Mouse (Mus musculus): Measurements from ENCODE around the gene Hbb-y. TPM values are rescaled to one million over a fixed set of nuclear protein-coding genes. Genes with fewer than 3 reads are reported as not detected.

The Hbb-y gene
- polyA plus RNA-seq (2015; fragmentation: Nextera tagmentation; extraction: Ambion mirVana) = 0.77 TPM in 1 of 2 replicates, not detected in the other

DNA sequence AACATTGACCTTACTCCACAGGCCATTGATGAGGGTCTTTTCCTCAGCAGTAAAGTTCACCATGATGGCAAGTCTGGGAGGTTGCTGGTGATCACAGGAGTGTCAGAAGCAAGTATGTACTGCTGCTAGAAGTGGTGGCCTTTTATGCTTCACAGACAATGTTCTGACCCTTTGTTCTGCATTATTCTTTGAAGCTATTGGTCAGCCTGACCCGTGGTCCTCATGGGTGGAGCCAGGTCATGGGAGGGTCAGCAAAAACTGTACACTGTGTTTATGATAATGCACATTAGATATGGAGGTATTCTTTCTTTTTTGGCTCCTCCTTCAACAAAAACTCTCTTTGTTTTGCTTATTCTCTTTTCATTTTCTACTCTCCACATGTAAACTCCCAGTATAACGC is at the start of gene Hbb-y:
Gene Hbb-y, minus strand, starts transcription at position 127 of the 400 bp plus-strand sequence.

GRCm38 (mm10) chr7:103894385-103894784 is 41.4 kb upstream of the Hbb-y start, which contains the start of gene Olfr64:
TSS of gene Olfr64 (minus strand) at chr7:103894485.

DNA sequence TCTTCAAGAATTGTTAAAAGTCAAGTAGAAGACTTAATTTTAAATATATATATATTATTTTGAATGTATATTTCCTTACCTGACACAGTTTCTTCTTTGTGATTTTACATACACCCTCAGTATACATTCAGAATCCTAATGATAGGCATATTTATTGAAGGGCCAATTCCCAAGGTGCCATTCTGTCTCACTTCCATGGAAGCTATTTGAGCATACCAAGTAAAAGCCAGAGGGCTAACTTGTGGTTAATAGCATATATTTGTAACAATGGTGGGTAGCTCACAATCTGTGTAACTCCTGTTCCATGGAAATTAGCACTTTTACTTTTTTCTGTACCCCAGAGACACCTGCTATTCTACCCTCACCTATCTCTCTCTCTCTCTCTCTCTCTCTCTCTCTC is 33.1 kb upstream of the Hbb-y start, which contains the start of gene Olfr66:
Gene Olfr66, minus strand, starts transcription at position 101 of the 400 bp plus-strand sequence.

GRCm38 (mm10) chr7:103843034-103843433 is 10.0 kb downstream of the Hbb-y start, which contains the start of gene Hbb-bh1:
TSS of gene Hbb-bh1 (minus strand) at chr7:103843164.

DNA sequence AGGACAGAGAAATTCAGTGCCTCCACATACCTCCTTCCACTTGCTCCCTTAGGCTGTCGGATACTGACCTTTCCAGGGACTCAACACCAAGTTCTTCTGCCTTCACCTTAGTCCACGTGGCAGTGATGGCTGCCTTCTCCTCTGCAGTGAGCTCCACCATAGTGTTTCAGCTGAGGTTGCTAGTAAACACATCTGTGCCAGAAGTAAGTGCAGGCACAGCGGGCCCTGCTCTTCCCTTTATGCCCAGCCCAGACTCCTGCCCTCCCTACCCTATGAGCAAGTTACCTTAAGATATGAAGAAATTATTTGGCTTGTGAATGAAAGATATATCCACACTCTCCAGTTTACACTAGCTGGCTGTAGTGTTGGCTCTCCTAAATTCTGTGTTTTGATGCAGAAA is 12.7 kb downstream of the Hbb-y start, which contains the start of gene Hbb-bh2:
Gene Hbb-bh2, minus strand, starts transcription at position 253 of the 400 bp plus-strand sequence.

GRCm38 (mm10) chr7:103827808-103828207 is 25.2 kb downstream of the Hbb-y start, which contains the start of gene Hbb-bs:
TSS of gene Hbb-bs (minus strand) at chr7:103828096.

GRCm38 (mm10) chr7:103813766-103814165 is 39.2 kb downstream of the Hbb-y start, which contains the start of gene Hbb-bt:
TSS of gene Hbb-bt (minus strand) at chr7:103813996.

Other genes with a start within 250 kb of the Hbb-y start
- not detected in 2 replicates for gene Olfr620, start 240.7 kb downstream of the Hbb-y start, polyA plus RNA-seq (2015; fragmentation: Nextera tagmentation; extraction: Ambion mirVana)
- not detected in 2 replicates for gene Olfr622, start 210.5 kb downstream of the Hbb-y start, polyA plus RNA-seq (2015; fragmentation: Nextera tagmentation; extraction: Ambion mirVana)
- not detected in 2 replicates for gene Olfr623, start 189.5 kb downstream of the Hbb-y start, polyA plus RNA-seq (2015; fragmentation: Nextera tagmentation; extraction: Ambion mirVana)
- 0.04 TPM in 2 replicates for gene Olfr624, start 182.0 kb downstream of the Hbb-y start, polyA plus RNA-seq (2015; fragmentation: Nextera tagmentation; extraction: Ambion mirVana)
- gene Olfr625-ps1, start 170.5 kb downstream of the Hbb-y start, polyA plus RNA-seq (2015; fragmentation: Nextera tagmentation; extraction: Ambion mirVana) = not detected in 2 replicates
- gene Olfr243, start 138.5 kb downstream of the Hbb-y start, polyA plus RNA-seq (2015; fragmentation: Nextera tagmentation; extraction: Ambion mirVana) = not detected in 2 replicates
- not detected in 2 replicates for gene Olfr628, start 122.8 kb downstream of the Hbb-y start, polyA plus RNA-seq (2015; fragmentation: Nextera tagmentation; extraction: Ambion mirVana)
- not detected in 2 replicates for gene Olfr629, start 108.3 kb downstream of the Hbb-y start, polyA plus RNA-seq (2015; fragmentation: Nextera tagmentation; extraction: Ambion mirVana)
- not detected in 2 replicates for gene Olfr630, start 95.9 kb downstream of the Hbb-y start, polyA plus RNA-seq (2015; fragmentation: Nextera tagmentation; extraction: Ambion mirVana)
- gene Olfr69, start 81.6 kb downstream of the Hbb-y start, polyA plus RNA-seq (2015; fragmentation: Nextera tagmentation; extraction: Ambion mirVana) = not detected in 2 replicates
- gene Olfr68, start 73.5 kb downstream of the Hbb-y start, polyA plus RNA-seq (2015; fragmentation: Nextera tagmentation; extraction: Ambion mirVana) = not detected in 2 replicates
- gene Olfr67, start 61.4 kb downstream of the Hbb-y start, polyA plus RNA-seq (2015; fragmentation: Nextera tagmentation; extraction: Ambion mirVana) = not detected in 2 replicates
- gene Hbb-bt, start 39.2 kb downstream of the Hbb-y start, polyA plus RNA-seq (2015; fragmentation: Nextera tagmentation; extraction: Ambion mirVana) = 239 and 288 TPM in 2 replicates
- gene Hbb-bs, start 25.1 kb downstream of the Hbb-y start, polyA plus RNA-seq (2015; fragmentation: Nextera tagmentation; extraction: Ambion mirVana) = 1,091 and 1,331 TPM in 2 replicates
- gene Hbb-bh2, start 12.7 kb downstream of the Hbb-y start, polyA plus RNA-seq (2015; fragmentation: Nextera tagmentation; extraction: Ambion mirVana) = not detected in 2 replicates
- not detected in 2 replicates for gene Hbb-bh1, start 10.1 kb downstream of the Hbb-y start, polyA plus RNA-seq (2015; fragmentation: Nextera tagmentation; extraction: Ambion mirVana)
- not detected in 2 replicates for gene Olfr66, start 33.0 kb upstream of the Hbb-y start, polyA plus RNA-seq (2015; fragmentation: Nextera tagmentation; extraction: Ambion mirVana)
- gene Olfr64, start 41.3 kb upstream of the Hbb-y start, polyA plus RNA-seq (2015; fragmentation: Nextera tagmentation; extraction: Ambion mirVana) = not detected in 2 replicates
- gene Olfr65, start 50.3 kb upstream of the Hbb-y start, polyA plus RNA-seq (2015; fragmentation: Nextera tagmentation; extraction: Ambion mirVana) = not detected in 2 replicates
- gene Olfr631, start 75.6 kb upstream of the Hbb-y start, polyA plus RNA-seq (2015; fragmentation: Nextera tagmentation; extraction: Ambion mirVana) = not detected in 2 replicates
- gene Olfr632, start 81.1 kb upstream of the Hbb-y start, polyA plus RNA-seq (2015; fragmentation: Nextera tagmentation; extraction: Ambion mirVana) = not detected in 2 replicates
- gene Olfr633, start 91.2 kb upstream of the Hbb-y start, polyA plus RNA-seq (2015; fragmentation: Nextera tagmentation; extraction: Ambion mirVana) = not detected in 2 replicates
- gene Olfr635, start 117.9 kb upstream of the Hbb-y start, polyA plus RNA-seq (2015; fragmentation: Nextera tagmentation; extraction: Ambion mirVana) = not detected in 2 replicates
- gene Olfr638, start 145.5 kb upstream of the Hbb-y start, polyA plus RNA-seq (2015; fragmentation: Nextera tagmentation; extraction: Ambion mirVana) = not detected in 2 replicates
- gene Olfr639, start 164.1 kb upstream of the Hbb-y start, polyA plus RNA-seq (2015; fragmentation: Nextera tagmentation; extraction: Ambion mirVana) = 0.04 TPM in 1 of 2 replicates, not detected in the other
- gene Olfr640, start 172.4 kb upstream of the Hbb-y start, polyA plus RNA-seq (2015; fragmentation: Nextera tagmentation; extraction: Ambion mirVana) = not detected in 2 replicates
- gene Olfr641, start 182.2 kb upstream of the Hbb-y start, polyA plus RNA-seq (2015; fragmentation: Nextera tagmentation; extraction: Ambion mirVana) = not detected in 2 replicates
- gene Olfr642, start 199.4 kb upstream of the Hbb-y start, polyA plus RNA-seq (2015; fragmentation: Nextera tagmentation; extraction: Ambion mirVana) = not detected in 2 replicates
- not detected in 2 replicates for gene 4930516K23Rik, start 208.2 kb upstream of the Hbb-y start, polyA plus RNA-seq (2015; fragmentation: Nextera tagmentation; extraction: Ambion mirVana)
- gene Olfr644, start 218.7 kb upstream of the Hbb-y start, polyA plus RNA-seq (2015; fragmentation: Nextera tagmentation; extraction: Ambion mirVana) = not detected in 2 replicates
- not detected in 2 replicates for gene Olfr645, start 232.2 kb upstream of the Hbb-y start, polyA plus RNA-seq (2015; fragmentation: Nextera tagmentation; extraction: Ambion mirVana)

Data from neural tube, postnatal 0 days (tissue).